Mouse (Mus musculus): ENCODE results near the gene Parn.

Parn gene

DNA sequence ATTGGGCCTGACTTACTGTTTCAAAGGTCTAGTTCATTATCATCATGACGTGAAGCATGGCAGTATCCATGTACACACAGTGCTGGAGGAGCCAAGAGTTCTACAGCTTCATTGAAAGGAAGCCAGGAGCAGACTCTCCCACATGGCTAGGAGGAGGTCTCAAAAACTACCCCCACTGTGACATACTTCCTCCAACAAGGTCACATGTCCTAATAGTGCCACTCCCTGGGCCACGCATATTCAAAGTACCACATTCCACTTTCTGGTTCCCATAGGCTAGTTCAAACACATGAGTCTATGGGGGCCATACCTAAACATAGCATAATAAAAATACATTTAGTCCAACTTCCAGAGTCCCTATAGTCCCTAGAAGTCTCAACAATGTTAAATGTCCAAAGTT is 118.0 kb downstream of the Parn start:
- DNase-seq, result no peak

DNA sequence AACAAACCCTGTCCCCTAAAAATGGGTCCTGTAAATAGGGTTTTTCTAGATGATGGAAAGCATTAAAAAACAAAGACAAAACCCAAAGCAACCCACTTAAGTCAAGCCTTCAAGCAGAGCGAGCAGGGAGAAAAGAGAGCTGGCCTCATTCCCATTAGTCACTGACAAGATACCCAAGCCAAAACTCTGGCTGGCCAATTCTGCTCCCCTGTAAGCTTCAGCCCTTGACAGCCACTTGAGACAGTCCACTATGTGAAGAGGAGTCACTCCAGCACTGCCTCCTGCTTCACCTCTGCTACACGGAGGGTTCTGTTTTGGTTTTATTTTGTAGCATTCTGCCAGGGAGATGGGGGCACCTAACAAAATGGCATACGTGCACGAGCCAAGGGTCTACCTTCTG is 126.2 kb downstream of the Parn start:
- no peak for DNase-seq

GRCm38 (mm10) chr16:13541121-13541747 is 126.7 kb downstream of the Parn start:
- no peak for DNase-seq

GRCm38 (mm10) chr16:13538933-13539648 is 128.9 kb downstream of the Parn start:
- DNase-seq, result no peak

- DNase-seq, result no peak
Observed at GRCm38 (mm10) chr16:13538213-13538932, 129.6 kb downstream of the Parn start.

- no peak for DNase-seq
Observed at GRCm38 (mm10) chr16:13536404-13536803, 131.6 kb downstream of the Parn start.

DNA sequence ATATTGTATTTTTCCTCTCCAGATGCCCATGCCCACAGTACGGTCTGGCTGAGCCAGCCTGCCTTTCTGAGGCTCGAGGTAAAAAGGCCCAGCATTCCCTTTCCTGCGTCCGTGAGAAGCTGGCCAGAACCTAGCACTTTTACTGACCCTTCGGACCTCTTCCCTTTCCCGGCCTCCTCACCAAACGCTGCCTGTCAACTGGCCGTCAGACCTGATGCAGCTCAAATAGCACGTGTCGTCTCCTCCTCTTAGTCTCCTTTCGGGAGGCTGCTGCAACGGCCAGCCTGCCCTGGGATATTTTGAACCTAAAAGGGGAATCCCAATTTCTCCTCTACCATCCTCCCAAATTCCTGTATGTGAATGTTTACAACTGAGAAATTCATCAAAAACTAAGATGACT is 132.1 kb downstream of the Parn start:
- no peak for DNase-seq

GRCm38 (mm10) chr16:13532840-13533239 is 135.1 kb downstream of the Parn start:
- DNase-seq, result peak; percentile 11 to 24

DNA sequence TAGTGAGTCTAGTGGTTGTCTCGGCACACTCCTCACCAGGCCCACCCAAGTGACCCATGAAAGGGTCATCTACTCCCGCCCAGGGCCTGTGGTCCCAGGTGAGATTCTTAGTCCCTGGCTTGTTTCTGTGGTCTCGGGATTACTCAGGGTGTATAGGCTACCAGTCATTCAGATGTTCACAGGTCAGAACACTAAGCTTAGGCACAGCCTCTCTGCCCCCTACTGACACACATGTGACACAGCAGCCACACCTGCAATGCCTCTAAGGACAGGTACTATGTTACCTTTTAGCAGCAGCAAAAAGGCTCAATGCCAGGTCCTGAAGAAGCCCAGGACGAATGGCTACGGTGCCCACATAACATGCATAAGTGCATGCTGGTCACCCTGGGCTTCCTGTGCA is 136.7 kb downstream of the Parn start:
- DNase-seq, result no peak

GRCm38 (mm10) chr16:13521359-13521758 is 146.6 kb downstream of the Parn start:
- DNase-seq, result no peak

DNA sequence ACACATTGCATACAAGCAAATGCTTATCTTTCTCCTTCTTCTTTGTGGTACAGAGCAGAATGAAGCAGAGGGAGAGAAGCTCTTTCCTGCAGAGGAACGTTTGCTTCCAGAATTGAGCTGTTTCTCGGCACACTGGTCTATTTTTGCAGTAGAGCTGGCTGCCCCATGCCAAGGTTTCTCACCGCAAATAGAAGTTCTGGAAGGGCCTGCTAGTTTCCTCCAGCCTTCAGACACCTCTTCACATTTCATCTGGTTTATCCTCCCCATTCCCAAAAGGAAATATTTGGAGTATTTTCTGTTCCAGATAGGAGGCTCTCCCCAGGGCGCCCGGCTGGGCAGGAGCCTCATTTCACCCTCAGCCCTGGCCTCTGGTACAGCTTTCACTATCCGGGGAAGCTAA is 147.7 kb downstream of the Parn start:
- no peak for DNase-seq

DNA sequence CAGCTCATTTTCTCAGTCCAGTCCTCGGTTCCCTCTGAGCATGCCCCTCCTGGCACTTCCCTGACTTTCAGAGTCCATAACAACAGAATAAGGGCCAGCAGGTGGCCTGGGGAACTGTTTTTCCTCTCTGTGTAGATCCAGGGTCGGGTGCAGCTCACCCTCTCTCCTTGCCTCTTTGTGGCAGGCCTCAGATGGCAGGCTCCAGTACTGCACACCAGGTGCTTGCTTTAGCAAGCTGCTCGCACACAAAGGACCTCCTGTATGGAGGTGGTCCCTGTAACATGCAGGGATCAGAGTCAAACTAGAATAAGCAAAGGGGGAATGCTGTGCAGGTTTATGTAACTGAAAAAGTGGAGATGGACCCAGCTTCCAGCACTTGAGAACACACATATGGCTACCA is 151.8 kb downstream of the Parn start:
- no peak for DNase-seq

DNA sequence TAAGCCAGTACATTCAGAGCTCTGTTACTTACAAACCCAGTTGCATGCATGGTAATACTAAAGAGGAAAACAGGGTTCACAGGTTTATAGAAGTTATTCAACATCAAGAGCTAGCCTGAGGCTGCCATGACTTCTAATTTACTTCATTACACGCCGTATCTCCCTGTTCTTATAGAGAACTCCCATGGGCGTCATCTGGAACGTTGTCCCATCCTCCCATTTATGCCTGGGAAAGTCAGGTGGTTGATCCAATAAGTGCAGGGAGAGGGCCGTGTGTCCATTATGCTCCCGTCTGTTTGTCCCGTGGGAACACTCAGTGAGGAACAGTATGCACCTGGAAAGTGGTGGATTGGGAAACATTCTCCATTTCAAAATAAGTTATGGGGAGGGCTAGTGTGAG is 152.4 kb downstream of the Parn start:
- DNase-seq, result no peak

DNA sequence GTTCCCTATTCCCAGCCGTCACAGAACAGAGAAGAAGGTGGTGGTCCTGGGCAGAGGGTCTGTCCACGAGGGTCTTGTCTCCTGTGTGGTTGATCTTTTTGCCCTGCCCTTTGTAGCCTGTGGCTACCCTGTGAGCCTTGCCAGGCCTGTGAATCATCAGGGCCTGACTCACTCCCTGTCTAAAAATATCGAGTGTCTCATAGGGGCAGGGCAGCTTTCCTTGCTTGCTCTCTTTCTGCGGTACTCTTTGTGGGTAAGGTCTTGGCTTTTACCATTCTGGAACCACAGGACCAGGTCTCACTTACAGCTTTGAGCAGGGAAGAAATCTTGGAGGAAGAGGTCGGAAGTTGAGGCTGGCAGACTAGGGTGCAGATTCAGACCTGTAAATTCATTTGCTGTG is 162.9 kb downstream of the Parn start:
- DNase-seq, result no peak

- DNase-seq, result no peak
Observed at GRCm38 (mm10) chr16:13504476-13504875, 163.5 kb downstream of the Parn start.

- DNase-seq, result no peak
Observed at GRCm38 (mm10) chr16:13498923-13499322, 169.0 kb downstream of the Parn start.

DNA sequence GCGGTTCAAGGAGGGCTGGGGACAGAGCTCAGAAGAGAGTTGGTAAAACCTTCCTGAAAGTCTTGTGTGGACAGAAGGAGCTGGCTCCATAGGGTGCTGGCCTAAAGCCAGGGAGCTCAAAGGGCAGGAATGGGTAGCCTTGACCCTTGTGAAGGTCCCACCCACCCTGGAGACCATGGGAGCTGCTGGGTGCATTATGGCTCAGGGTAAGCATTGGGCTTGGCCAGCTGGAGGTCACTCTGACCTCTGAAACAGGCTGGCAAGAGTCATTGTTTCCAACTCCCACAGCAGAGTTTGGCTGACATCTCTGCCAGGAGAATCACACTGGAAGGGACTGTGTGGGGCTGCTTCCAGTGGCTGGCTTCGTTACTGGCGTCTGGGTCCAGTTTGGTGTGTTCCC is 174.0 kb downstream of the Parn start:
- no peak for DNase-seq

DNA sequence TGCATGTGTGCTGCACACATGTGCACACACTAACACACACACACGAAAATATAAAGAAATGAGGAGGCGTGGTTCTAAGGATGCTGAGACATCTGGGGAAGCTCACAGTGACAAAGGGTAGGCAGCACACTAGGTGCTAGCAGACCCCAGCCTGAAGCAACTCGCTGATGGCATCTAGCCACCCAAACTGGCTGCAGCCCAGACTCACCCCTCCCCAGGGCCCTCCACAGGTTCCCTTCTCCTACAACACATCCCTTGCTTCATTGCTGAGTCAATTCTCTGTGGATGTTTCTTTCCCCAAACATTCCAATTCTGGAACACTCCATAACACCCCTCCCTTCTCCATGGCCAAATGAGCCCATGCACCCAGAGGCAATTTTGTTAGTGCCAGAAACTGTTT is 175.0 kb downstream of the Parn start:
- DNase-seq, result no peak

DNA sequence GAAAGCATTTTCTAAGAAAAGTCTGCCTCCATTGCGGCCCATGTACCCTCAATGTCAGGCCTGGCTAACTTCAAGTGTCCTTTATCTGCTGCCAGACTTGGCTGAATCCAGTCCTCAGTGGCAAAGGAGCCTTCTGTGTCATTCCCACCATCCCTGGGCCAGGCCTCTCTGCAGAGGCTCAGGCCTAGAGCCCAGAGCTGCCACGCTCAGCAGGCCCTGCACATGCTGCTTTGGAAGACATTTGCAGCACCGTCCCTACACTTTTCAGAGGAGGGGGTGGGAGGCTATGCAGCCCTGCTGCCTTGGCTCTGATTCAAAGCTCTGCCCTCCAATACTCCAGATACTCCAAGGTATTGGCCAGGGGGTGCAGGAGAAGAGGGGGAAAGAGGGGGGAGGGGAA is 176.2 kb downstream of the Parn start:
- DNase-seq, result no peak
